Comparison of ENCODE assay signal across 8 mouse cellular contexts in genomic region chr2:169632338-169633151, GRCm38 (mm10). TPM values are rescaled to one million over a fixed set of nuclear protein-coding genes. Genes with fewer than 3 reads are reported as not detected.
A peak's percentile ranks its signal among the peaks of the same experiment; 100 is the strongest.
DNase-seq lines count a peak whose midpoint lies in the region; ATAC-seq lines count a peak whose summit lies in the region.

TSS of gene Tshz2 (plus strand) at chr2:169633013.

- H3K4me2 ChIP-seq in hindbrain, embryonic 11.5 days (replicated peaks; ENCODE audit: low read depth, low read length), result peak within 1 kb of the TSS; percentile 98
- H3K4me2 ChIP-seq in stomach, embryonic 16.5 days (ENCODE audit: low read depth, low read length), result peak within 1 kb of the TSS; percentile 73

- no peaks in the 10 kb centered on the region; the same call in 1 of the 2 replicates for H3K4me1 ChIP-seq in hindbrain, embryonic 11.5 days (replicated peaks; ENCODE audit: control insufficient read depth, insufficient read depth, low read length)
- H3K4me1 ChIP-seq in stomach, embryonic 16.5 days (ENCODE audit: control insufficient read depth, insufficient read depth, low read length), result 0 out of 2 replicates have a peak, but pooled peaks cover 7% of the 10 kb centered on the region

- H3K27me3 ChIP-seq in hindbrain, embryonic 11.5 days (ENCODE audit: control insufficient read depth, insufficient read depth, low read length), result no peaks in the 10 kb centered on the region
- no peaks in the 10 kb centered on the region for H3K27me3 ChIP-seq in stomach, embryonic 16.5 days (ENCODE audit: control insufficient read depth, insufficient read depth, low read length)

- peak within 1 kb of the TSS; percentile 83 for H3K9ac ChIP-seq in hindbrain, embryonic 11.5 days (ENCODE audit: low read depth, low read length)
- H3K9ac ChIP-seq in stomach, embryonic 16.5 days (ENCODE audit: low read length), result peak within 1 kb of the TSS; percentile 95

- peak; percentile 77 for ATAC-seq in hindbrain, embryonic 11.5 days (ENCODE audit: low FRiP score)
- ATAC-seq in stomach, embryonic 16.5 days (ENCODE audit: insufficient read depth, low FRiP score), result peak; percentile 80

- no peaks in the 10 kb centered on the region for H3K36me3 ChIP-seq in hindbrain, embryonic 11.5 days (ENCODE audit: control insufficient read depth, insufficient read depth, low read length)
- no peaks in the 10 kb centered on the region for H3K36me3 ChIP-seq in stomach, embryonic 16.5 days (ENCODE audit: control insufficient read depth, insufficient read depth, low read length)

- peak within 1 kb of the TSS; percentile 60 for H3K27ac ChIP-seq in hindbrain, embryonic 11.5 days (ENCODE audit: low read depth, low read length)
- peak within 1 kb of the TSS; percentile 96 for H3K27ac ChIP-seq in stomach, embryonic 16.5 days (ENCODE audit: low read length)

- DNase-seq in MN1 (ENCODE audit: low spot score), result peak; percentile 89
- DNase-seq in adrenal gland, postnatal 4 days (ENCODE audit: low spot score in 2 of 2), result peak; percentile 14 to 59
- DNase-seq in gastrocnemius, adult 18-20 months (ENCODE audit: low spot score), result peak; percentile 60
- DNase-seq in hindbrain, embryonic 11.5 days (ENCODE audit: low spot score), result peak; percentile 68
- no peak for DNase-seq in layer of hippocampus, postnatal 36 days
- peak; percentile 43 for DNase-seq in lung, postnatal 25 days (ENCODE audit: low spot score)
- no peak for DNase-seq in thymus, adult 18-20 months

- under 1% methylated on average over 20 of the region's 22 CpGs for WGBS in hindbrain, embryonic 11.5 days
- WGBS in stomach, embryonic 16.5 days, result under 1% methylated on average over 22 of the region's 22 CpGs

- peak within 1 kb of the TSS; percentile 67 for H3K4me3 ChIP-seq in hindbrain, embryonic 11.5 days (ENCODE audit: low read depth, low read length)
- H3K4me3 ChIP-seq in stomach, embryonic 16.5 days (replicated peaks; ENCODE audit: low read length), result peak within 1 kb of the TSS; percentile 80

- H3K9me3 ChIP-seq in hindbrain, embryonic 11.5 days (ENCODE audit: control insufficient read depth, low read length), result no peaks in the 10 kb centered on the region
- no peaks in the 10 kb centered on the region for H3K9me3 ChIP-seq in stomach, embryonic 16.5 days (replicated peaks; ENCODE audit: control insufficient read depth, low read length)

RNA-seq across cellular contexts. Expression of gene Tshz2, which starts in this region (rescaled TPM):
- 10 to 100 TPM; 68.4 to 69.6 TPM for total RNA-seq in adrenal gland, postnatal 4 days (2021)
- 10 to 100 TPM in 1 of 2 experiments, 1 to 10 TPM in 1; 9.4 to 11.5 TPM for total RNA-seq in gastrocnemius, adult 18-20 months (2021)
- 5.9 and 6.4 TPM in 2 replicates for polyA plus RNA-seq in hindbrain, embryonic 11.5 days (2014; fragmentation: Nextera tagmentation; extraction: Ambion mirVana)
- 10 to 100 TPM; 29.6 to 34.3 TPM for total RNA-seq in layer of hippocampus, postnatal 36 days (2021)
- polyA plus RNA-seq in stomach, embryonic 16.5 days (2015; fragmentation: Nextera tagmentation; extraction: Ambion mirVana), result 11.2 and 13.5 TPM in 2 replicates

Comparison
In these comparisons a context has a peak if more than half of its experiments do, and no peak if none do; other contexts are left out.
1. DNase-seq: peak in MN1 (single experiment), adrenal gland, postnatal 4 days (2 of 2), gastrocnemius, adult 18-20 months (single experiment), hindbrain, embryonic 11.5 days (single experiment) and lung, postnatal 25 days (single experiment); none in layer of hippocampus, postnatal 36 days (0 of 2) and thymus, adult 18-20 months (0 of 2).